Mouse (Mus musculus) heart, embryonic 15.5 days (tissue): ENCODE measurements around the gene Sytl4. TPM values are rescaled to one million over a fixed set of nuclear protein-coding genes. Genes with fewer than 3 reads are reported as not detected.
A peak's percentile ranks its signal among the peaks of the same experiment; 100 is the strongest.

Experiments
- ATAC-seq: fragments of 200-750 bp; cut with Nextera tagmentation; replicated peaks from 2 replicates; pipeline ENCODE4 v1.8.0; 2017; ENCODE audit warnings: low read depth, moderate TSS enrichment; ENCODE audit not compliant: insufficient number of reproducible peaks, insufficient read depth, low FRiP score
- H3K27ac ChIP-seq: fragments of 300-500 bp; sonication (generic); 2 replicates; pipeline ENCODE4 v1.5.1; 2015; ENCODE audit warnings: mild to moderate bottlenecking, inconsistent platforms
- H3K27me3 ChIP-seq: fragments of 300-500 bp; sonication (generic); 2 replicates; pipeline ENCODE4 v1.6.1; 2015; ENCODE audit warnings: inconsistent platforms
- H3K36me3 ChIP-seq: fragments of 300-500 bp; sonication (generic); 2 replicates; pipeline ENCODE4 v1.6.1; 2015; ENCODE audit warnings: mild to moderate bottlenecking, inconsistent platforms
- H3K4me1 ChIP-seq: fragments of 300-500 bp; sonication (generic); replicated peaks from 2 replicates; pipeline ENCODE4 v1.6.1; 2015; ENCODE audit warnings: inconsistent platforms
- H3K4me2 ChIP-seq: fragments of 300-500 bp; sonication (generic); 2 replicates; pipeline ENCODE4 v1.6.1; 2015; ENCODE audit warnings: inconsistent platforms, mild to moderate bottlenecking, moderate library complexity
- H3K4me3 ChIP-seq: fragments of 300-500 bp; sonication (generic); 2 replicates; pipeline ENCODE4 v1.5.1; 2015; ENCODE audit warnings: mild to moderate bottlenecking, inconsistent platforms
- H3K9ac ChIP-seq: fragments of 300-500 bp; sonication (generic); 2 replicates; pipeline ENCODE4 v1.6.1; 2015; ENCODE audit warnings: mild to moderate bottlenecking, inconsistent platforms
- H3K9me3 ChIP-seq: fragments of 300-500 bp; sonication (generic); replicated peaks from 2 replicates; pipeline ENCODE4 v1.6.1; 2016; ENCODE audit warnings: inconsistent platforms
- WGBS: fragments of 180-500 bp; shearing (Covaris S2); methylation state at CpG from one replicate; pipeline ENCODE4 v1.1.7; 2015; ENCODE audit warnings: mixed read lengths; 5-methylcytosine and 5-hydroxymethylcytosine counted together
- polyA plus RNA-seq: library from polyadenylated mRNA; unstranded; fragments of >200 nt; fragmentation: Nextera tagmentation; extraction: Ambion mirVana; gene quantifications from 2 replicates; pipeline ENCODE4 v1.2.1, GENCODE M21; 2015

The Sytl4 gene
- polyA plus RNA-seq: 2.2 and 4.4 TPM in 2 replicates

- Histone ChIP-seq H3K9ac (peak within 1 kb of the TSS; percentile 58), H3K4me1 (no peaks in the 10 kb centered on the region), H3K36me3 (no peaks in the 10 kb centered on the region), H3K4me3 (peak within 1 kb of the TSS; percentile 59), H3K4me2 (peak within 1 kb of the TSS; percentile 79), H3K9me3 (no peaks in the 10 kb centered on the region), H3K27me3 (no peaks in the 10 kb centered on the region), H3K27ac (no peak within 1 kb of the TSS)
- peak; percentile 47 for ATAC-seq
- 12% methylated on average over 29 of the region's 29 CpGs for WGBS
Measured at GRCm38 (mm10) chrX:133981231-133982002, at the start of gene Sytl4. Gene Sytl4, minus strand, starts transcription at chrX:133981812.

GRCm38 (mm10) chrX:134020664-134021063 lies 39.1 kb upstream of the Sytl4 start:
- WGBS: 49% methylated on average over 5 of the region's 5 CpGs
- no peaks in the 10 kb centered on the region for H3K36me3 ChIP-seq
- no peak overlapping the region for H3K9ac ChIP-seq
- H3K9me3 ChIP-seq: no peaks in the 10 kb centered on the region
- no peaks in the 10 kb centered on the region for H3K27me3 ChIP-seq
- no peak overlapping the region for H3K4me2 ChIP-seq
- no peak overlapping the region for H3K4me3 ChIP-seq
- no peak for ATAC-seq
- no peak overlapping the region for H3K27ac ChIP-seq
- H3K4me1 ChIP-seq: no peaks in the 10 kb centered on the region

GRCm38 (mm10) chrX:134019005-134019404 lies 37.4 kb upstream of the Sytl4 start:
- ATAC-seq: no peak
- H3K36me3 ChIP-seq: no peaks in the 10 kb centered on the region
- H3K27ac ChIP-seq: no peak overlapping the region
- no peaks in the 10 kb centered on the region for H3K4me1 ChIP-seq
- 7% methylated on average over 9 of the region's 9 CpGs for WGBS
- H3K9me3 ChIP-seq: no peaks in the 10 kb centered on the region
- H3K4me3 ChIP-seq: no peak overlapping the region
- no peak overlapping the region for H3K4me2 ChIP-seq
- H3K27me3 ChIP-seq: no peaks in the 10 kb centered on the region
- no peak overlapping the region for H3K9ac ChIP-seq

GRCm38 (mm10) chrX:133995866-133996265 lies 14.3 kb upstream of the Sytl4 start:
- 68% methylated on average over 3 of the region's 3 CpGs for WGBS
- Histone ChIP-seq H3K27me3 (no peaks in the 10 kb centered on the region), H3K4me1 (no peaks in the 10 kb centered on the region), H3K9me3 (no peaks in the 10 kb centered on the region), H3K4me2 (no peak overlapping the region), H3K27ac (no peak overlapping the region), H3K36me3 (no peaks in the 10 kb centered on the region), H3K9ac (no peak overlapping the region), H3K4me3 (no peak overlapping the region)
- no peak for ATAC-seq

- Histone ChIP-seq H3K4me1 (no peaks in the 10 kb centered on the region), H3K27me3 (no peaks in the 10 kb centered on the region), H3K4me2 (no peak overlapping the region), H3K9ac (no peak overlapping the region), H3K27ac (no peak overlapping the region), H3K36me3 (no peaks in the 10 kb centered on the region), H3K9me3 (no peaks in the 10 kb centered on the region), H3K4me3 (no peak overlapping the region)
- no peak for ATAC-seq
- 63% methylated on average over 2 of the region's 2 CpGs for WGBS
Measured at GRCm38 (mm10) chrX:133964615-133965014, 17.0 kb downstream of the Sytl4 start.

GRCm38 (mm10) chrX:133960617-133961016 lies 21.0 kb downstream of the Sytl4 start:
- Histone ChIP-seq H3K4me2 (no peak overlapping the region), H3K9ac (no peak overlapping the region), H3K36me3 (no peaks in the 10 kb centered on the region), H3K4me3 (no peak overlapping the region), H3K4me1 (no peaks in the 10 kb centered on the region), H3K9me3 (no peaks in the 10 kb centered on the region), H3K27me3 (no peaks in the 10 kb centered on the region), H3K27ac (no peak overlapping the region)
- ATAC-seq: no peak
- 41% methylated on average over 2 of the region's 2 CpGs for WGBS

- no peaks in the 10 kb centered on the region for H3K9me3 ChIP-seq
- no peaks in the 10 kb centered on the region for H3K36me3 ChIP-seq
- H3K4me1 ChIP-seq: no peaks in the 10 kb centered on the region
- H3K27me3 ChIP-seq: no peaks in the 10 kb centered on the region
- no peak overlapping the region for H3K4me3 ChIP-seq
- no peak for ATAC-seq
- H3K27ac ChIP-seq: no peak overlapping the region
- WGBS: 73% methylated on average over 7 of the region's 7 CpGs
- H3K4me2 ChIP-seq: no peak overlapping the region
- H3K9ac ChIP-seq: no peak overlapping the region
Measured at GRCm38 (mm10) chrX:133954661-133955060, 27.0 kb downstream of the Sytl4 start.

- H3K9ac ChIP-seq: no peak overlapping the region
- H3K4me2 ChIP-seq: no peak overlapping the region
- no peak overlapping the region for H3K27ac ChIP-seq
- ATAC-seq: no peak
- WGBS: 23% methylated on average over 3 of the region's 3 CpGs
- no peaks in the 10 kb centered on the region for H3K36me3 ChIP-seq
- H3K4me1 ChIP-seq: no peaks in the 10 kb centered on the region
- H3K9me3 ChIP-seq: no peaks in the 10 kb centered on the region
- no peaks in the 10 kb centered on the region for H3K27me3 ChIP-seq
- H3K4me3 ChIP-seq: no peak overlapping the region
Measured at GRCm38 (mm10) chrX:133947427-133947826, 34.2 kb downstream of the Sytl4 start.

GRCm38 (mm10) chrX:133939561-133939960 lies 42.1 kb downstream of the Sytl4 start:
- no peak overlapping the region for H3K27ac ChIP-seq
- H3K27me3 ChIP-seq: no peaks in the 10 kb centered on the region
- no peak for ATAC-seq
- no peak overlapping the region for H3K9ac ChIP-seq
- H3K4me1 ChIP-seq: no peaks in the 10 kb centered on the region
- no peaks in the 10 kb centered on the region for H3K36me3 ChIP-seq
- H3K9me3 ChIP-seq: no peaks in the 10 kb centered on the region
- H3K4me2 ChIP-seq: no peak overlapping the region
- H3K4me3 ChIP-seq: no peak overlapping the region
- 26% methylated on average over 1 of the region's 1 CpGs for WGBS

- H3K36me3 ChIP-seq: no peaks in the 10 kb centered on the region
- H3K9me3 ChIP-seq: no peaks in the 10 kb centered on the region
- H3K4me2 ChIP-seq: no peak overlapping the region
- WGBS: 65% methylated on average over 4 of the region's 4 CpGs
- no peak overlapping the region for H3K4me3 ChIP-seq
- H3K27ac ChIP-seq: no peak overlapping the region
- H3K27me3 ChIP-seq: no peaks in the 10 kb centered on the region
- H3K4me1 ChIP-seq: no peaks in the 10 kb centered on the region
- no peak for ATAC-seq
- no peak overlapping the region for H3K9ac ChIP-seq
Measured at GRCm38 (mm10) chrX:133936605-133937225, 44.9 kb downstream of the Sytl4 start.

- no peak for ATAC-seq
- WGBS: 51% methylated on average over 12 of the region's 12 CpGs
- no peak overlapping the region for H3K27ac ChIP-seq
- no peaks in the 10 kb centered on the region for H3K9me3 ChIP-seq
- no peak overlapping the region for H3K4me2 ChIP-seq
- H3K27me3 ChIP-seq: no peaks in the 10 kb centered on the region
- H3K4me1 ChIP-seq: no peaks in the 10 kb centered on the region
- H3K4me3 ChIP-seq: no peak overlapping the region
- H3K9ac ChIP-seq: no peak overlapping the region
- H3K36me3 ChIP-seq: no peaks in the 10 kb centered on the region
Measured at GRCm38 (mm10) chrX:133931302-133932013, 50.2 kb downstream of the Sytl4 start.
